Mouse (Mus musculus): Measurements from ENCODE around the gene Gm8212.
"Not testable (repeated sequence)": the region's sequence is repeated elsewhere in the genome, so short reads cannot be mapped to it uniquely, and the experiment has no call there.

Gm8212 gene

GRCm38 (mm10) chr14:44197361-44197760 is at the start of gene Gm8212:
Gene Gm8212 (plus strand): TSS chr14:44197661.
- DNase-seq: not testable (repeated sequence)

- not testable (repeated sequence) for DNase-seq
Observed at GRCm38 (mm10) chr14:44213154-44213553, 15.7 kb downstream of the Gm8212 start, which contains the start of gene 4930503E14Rik. Gene 4930503E14Rik (minus strand): TSS chr14:44213254.

- DNase-seq: no peak
Observed at GRCm38 (mm10) chr14:44248039-44248438, 50.6 kb downstream of the Gm8212 start.

All from cerebellum, adult 8-10 months (tissue).